Mouse (Mus musculus): ENCODE measurements at regions not wholly inside any gene's neighbourhood (a gene's known extent, or its start where the extent isn't known, plus 50 kb on each side); places are given as distances from the start of the nearest gene placed in this dataset.
"Not testable (repeated sequence)": the region's sequence is repeated elsewhere in the genome, so short reads cannot be mapped to it uniquely, and the experiment has no call there.

DNA sequence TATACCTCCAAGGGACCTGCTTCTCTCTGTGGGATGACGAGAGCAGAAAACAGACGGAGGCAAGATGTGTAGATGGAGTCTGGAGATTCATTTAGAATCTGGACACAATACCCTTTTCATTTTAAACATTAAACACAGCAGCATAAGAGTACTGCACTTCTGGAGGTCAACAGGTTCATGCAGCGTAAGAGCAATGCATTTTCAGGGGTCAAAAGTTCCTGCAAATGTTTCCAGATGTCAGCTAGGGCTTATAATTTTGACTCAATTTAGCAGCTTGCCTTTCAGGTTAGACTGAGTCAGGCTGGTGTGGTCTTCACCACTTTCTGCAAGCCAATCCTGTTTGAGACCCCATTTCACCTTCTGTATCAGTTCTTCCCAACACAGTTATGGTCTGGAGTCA is 277.9 kb downstream of the Hace1 start:
- DNase-seq (ENCODE audit: low read depth, low spot score) = no peak

DNA sequence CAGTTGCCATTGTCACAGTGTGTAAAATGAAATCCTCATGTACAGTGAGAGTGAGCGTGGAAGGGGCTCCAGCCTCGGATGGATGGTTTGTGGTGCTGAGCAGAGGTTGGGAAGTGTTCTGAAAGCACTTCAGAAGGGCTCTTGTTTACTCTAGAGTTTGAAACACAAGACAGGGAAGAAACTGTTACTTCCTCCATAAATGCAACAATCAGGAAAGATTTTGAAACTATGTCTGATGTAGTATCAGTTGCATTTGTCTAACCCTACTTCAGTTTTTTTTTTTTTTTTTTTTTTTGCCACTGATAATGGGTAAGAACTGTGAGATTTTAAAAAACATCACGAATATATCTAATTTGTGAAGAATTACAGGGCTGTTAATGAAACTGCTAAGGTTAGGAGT is 281.5 kb downstream of the Hace1 start:
- DNase-seq (ENCODE audit: low read depth, low spot score) = no peak

DNA sequence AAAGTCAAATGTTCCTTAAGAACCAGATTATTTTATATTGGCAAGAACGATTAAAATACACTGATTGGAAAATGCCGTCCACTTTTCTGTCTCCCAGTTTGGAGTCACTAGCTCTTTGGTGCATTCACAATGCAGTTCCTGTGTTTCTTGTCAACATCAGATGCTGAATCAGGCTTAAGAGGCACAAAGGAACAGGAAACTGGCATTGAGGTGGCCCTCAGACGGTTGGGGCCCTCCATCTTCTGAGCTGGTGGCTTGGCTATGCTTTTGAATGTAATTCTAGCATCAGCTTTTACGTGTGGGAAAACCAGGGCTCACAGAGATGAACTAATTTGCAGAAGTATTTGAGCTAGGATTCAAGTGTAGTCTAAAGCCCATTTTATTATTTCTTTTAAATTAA is 282.3 kb downstream of the Hace1 start:
- no peak for DNase-seq (ENCODE audit: low read depth, low spot score)

DNA sequence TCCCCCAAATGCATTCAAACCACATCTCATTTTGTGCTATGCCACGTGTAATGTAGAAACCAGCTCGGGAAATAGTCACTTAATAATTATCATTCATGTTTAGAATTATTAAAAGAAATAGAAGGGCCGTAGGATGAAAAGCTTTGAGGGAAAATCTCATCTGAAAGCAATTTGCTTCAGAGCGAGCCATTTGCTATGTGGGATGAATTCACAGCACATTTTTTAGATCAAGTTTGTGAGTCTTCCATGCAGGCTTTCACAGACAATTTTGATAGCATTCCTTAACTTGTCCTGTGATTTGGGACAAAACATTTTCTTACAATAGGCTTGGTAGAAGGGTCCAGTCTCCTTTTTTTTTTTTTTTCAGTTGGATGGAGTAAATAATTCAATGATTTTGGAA is 283.1 kb downstream of the Hace1 start:
- no peak for DNase-seq (ENCODE audit: low read depth, low spot score)

DNA sequence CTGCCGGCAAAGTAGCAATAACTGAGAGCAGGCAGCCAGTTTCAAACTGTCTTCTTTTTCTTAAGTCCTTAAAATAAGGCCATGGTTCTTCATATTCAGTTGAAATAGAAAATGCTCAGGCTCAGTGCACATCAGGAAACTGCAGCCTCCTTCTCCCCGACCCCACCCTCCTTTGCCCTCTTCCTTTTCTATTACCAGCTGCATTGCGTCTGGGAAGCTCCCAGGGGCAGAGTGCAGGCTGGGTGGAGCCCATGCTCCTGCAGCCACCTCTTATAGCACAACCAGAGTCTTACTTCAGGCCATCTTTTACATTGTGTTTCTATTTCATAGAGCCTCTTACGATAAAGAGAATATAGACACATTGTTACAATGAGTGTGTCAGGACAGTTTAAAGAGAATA is 288.2 kb downstream of the Hace1 start:
- no peak for DNase-seq (ENCODE audit: low read depth, low spot score)

DNA sequence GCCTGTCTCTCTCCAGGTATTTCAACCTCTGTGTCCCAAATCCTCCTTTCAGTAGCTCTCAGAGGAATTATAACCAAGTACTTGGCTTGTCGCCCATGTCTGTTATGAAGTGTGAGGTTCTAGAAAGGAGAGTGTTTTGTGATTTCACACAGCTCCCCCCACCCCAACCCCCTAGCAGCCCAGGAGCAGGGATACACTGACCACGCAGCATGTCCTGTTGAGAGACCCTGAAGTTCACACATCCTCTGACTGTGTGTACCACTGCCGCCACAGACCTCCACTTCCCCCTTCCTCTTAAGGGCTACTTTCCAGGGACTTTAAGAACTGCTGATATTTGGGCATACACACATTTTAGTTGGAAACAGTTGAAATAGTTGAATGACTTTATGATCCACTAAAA is 289.2 kb downstream of the Hace1 start:
- no peak for DNase-seq (ENCODE audit: low read depth, low spot score)

DNA sequence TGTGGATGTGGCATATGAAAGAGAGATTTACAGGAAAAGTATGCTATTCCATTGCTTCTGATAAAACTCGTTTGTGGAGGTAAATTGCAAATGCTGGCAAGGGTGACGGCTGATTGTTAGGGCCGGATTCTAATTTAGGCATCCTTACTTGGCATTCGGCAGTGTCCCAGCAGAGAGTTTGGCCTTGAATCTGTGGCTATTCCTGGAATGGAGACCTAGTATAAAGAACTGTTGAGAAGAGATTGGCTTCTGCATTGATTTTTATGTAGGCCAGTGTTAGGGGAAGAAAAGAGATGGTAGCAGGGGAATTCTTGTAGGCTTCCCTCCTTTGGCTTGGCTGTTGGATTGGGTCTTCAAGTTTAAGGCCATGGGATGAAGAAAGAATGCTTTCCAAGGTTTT is 293.4 kb downstream of the Hace1 start:
- DNase-seq (ENCODE audit: low read depth, low spot score) = no peak

DNA sequence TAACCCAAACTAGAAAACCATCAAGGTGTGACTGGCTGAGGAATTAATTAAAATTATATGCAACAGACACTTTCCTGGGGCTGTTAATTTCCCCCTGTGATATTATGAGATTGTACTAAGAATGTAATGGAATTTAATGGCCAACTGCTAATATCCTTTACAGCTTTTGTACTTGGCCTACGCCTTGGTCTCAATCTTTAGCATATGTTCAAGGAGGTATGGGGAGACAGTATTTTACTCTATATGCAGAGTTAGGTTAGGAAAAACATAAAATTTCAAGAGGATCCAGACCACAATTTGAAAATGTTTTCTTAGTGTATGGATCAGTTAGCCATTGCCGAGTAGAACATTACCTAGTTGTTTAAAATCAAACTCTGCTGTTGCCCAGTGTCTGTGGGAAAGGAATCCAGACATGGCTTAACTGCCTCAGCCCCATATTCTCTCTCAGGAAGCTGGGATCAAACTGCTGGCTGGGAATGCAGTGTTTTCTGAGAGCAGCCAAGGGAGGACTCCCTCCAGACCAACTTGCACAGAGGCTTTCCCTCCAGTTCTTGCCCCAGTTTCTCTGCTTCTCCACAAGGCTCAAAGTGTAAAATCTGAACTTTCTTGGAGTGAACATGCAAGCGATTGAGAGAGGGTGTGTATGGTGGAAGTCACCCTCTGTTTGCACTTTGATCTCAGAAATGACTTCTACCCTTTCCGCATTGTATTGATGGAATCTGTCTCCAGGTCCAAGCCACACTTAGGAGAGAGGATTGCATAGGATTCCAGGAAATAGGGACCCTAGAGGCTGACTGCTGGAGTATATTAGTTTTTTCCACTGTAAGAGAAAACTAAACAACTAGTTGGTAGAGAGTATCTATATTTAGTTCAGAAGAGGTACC is 294.6 kb downstream of the Hace1 start:
- no peak for DNase-seq (ENCODE audit: low read depth, low spot score)

DNA sequence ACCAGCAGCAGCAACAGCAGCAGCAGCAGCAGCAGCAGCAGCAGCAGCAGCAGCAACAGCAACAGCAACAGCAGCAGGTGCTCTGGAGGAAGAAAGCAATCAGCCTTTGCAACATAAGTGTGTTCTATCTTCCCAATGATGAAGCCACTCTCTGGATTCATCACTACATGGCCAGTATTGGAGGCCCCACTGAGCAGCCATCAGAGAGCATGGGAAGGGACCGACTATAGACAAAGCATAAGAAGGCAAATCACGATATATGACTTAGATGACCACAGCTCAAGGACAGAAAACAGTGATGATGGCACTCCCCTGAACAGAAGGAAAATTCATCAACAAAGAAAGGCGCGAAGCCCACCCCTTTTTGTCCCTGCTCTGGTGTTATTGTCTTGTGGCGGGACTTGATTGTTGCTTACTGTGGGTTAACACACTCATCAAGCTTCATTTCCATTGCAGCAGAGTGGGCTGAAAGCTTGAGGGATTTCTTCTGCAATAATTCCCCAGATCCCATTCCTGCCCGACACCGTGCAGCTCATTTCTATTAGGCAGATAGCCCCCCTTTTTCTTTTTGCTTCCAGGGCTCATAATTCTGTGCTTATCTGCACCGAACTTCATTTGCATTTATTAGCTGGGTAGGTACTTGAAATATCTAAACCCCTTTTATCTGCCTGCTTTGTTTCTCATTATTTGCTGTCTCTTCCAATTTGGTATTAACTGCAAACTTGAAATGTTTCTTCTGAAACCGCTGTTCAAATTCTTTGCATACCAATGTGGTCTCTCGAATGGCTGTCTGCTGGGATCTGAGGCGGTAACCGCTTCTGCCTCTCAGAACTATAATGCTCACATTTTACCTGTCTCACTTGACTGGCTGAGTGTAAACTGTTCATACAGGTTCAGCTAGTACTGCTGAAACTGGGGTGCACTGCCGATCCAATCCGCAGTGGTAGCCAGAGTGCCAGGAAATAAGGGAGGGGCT is 296.5 kb downstream of the Hace1 start:
- DNase-seq (ENCODE audit: low read depth, low spot score) = peak; percentile 7

DNA sequence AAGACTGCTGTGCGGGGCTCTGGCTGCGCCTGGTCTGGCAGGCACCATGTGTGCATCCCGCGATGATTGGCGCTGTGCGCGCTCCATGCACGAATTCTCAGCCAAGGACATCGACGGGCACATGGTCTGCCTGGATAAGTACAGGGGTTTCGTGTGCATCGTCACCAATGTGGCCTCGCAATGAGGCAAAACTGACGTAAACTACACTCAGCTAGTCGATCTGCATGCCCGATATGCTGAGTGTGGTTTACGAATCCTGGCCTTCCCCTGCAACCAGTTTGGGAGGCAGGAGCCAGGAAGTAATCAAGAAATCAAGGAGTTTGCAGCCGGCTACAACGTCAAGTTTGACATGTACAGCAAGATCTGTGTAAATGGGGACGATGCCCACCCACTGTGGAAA is 297.7 kb downstream of the Hace1 start:
- not testable (repeated sequence) for DNase-seq (ENCODE audit: low read depth, low spot score)

DNA sequence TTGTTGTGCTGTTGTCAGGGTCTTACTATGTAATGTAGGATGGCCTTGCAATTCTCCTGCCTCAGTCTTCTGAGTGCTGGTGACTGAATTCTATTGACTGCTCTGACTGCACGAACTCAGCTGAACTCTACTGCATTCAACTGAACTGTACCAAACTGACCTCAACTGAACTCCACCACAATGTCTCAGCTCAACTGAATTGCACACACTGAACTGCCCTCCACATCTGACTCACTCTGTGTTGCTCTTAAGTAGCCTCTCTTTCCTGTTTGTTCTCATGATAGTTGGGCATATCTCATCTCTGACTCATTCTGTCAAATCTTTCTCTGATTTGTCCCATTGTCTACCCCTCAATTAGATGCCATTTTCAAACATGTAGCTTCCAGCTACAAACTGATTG is 306.1 kb downstream of the Hace1 start:
- no peak for DNase-seq (ENCODE audit: low read depth, low spot score)

DNA sequence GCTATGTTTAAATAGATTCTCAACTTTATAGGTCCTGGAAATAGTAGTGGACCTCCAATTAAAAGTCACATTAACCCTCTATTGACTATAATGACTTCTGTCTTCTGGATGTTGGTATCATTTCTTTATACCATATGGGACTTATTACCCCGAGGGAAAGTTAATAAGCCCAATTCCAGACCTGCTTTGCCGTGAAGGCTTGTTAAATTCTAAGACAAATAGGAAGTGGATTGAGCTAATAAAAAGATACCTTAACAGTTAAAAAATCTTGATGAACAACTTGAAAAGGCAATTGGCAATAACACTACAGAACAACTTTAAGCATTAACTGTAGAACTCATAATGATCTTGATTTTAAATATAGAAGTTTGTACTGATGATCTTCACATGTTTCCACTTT is 309.0 kb downstream of the Hace1 start:
- DNase-seq (ENCODE audit: low read depth, low spot score) = no peak

DNA sequence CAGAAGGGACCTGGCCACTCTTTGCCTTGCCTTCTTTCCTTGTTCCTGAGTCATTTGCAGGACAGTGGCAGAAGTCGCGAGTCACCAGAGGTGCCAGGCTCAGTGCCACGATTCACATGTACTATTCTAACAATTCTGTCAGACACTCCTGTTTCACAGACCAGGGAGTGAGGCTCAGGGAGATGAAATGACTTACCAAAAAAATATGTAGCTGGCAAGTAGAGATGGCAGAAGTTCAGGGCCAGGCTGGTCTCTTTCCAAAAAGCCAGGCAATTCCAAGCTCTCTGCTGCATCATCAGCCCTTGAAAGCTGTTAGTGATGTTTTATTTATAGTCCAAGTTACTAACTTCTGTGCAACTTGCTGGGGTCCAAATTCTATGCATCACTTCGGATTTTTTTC is 311.2 kb downstream of the Hace1 start:
- no peak for DNase-seq (ENCODE audit: low read depth, low spot score)

DNA sequence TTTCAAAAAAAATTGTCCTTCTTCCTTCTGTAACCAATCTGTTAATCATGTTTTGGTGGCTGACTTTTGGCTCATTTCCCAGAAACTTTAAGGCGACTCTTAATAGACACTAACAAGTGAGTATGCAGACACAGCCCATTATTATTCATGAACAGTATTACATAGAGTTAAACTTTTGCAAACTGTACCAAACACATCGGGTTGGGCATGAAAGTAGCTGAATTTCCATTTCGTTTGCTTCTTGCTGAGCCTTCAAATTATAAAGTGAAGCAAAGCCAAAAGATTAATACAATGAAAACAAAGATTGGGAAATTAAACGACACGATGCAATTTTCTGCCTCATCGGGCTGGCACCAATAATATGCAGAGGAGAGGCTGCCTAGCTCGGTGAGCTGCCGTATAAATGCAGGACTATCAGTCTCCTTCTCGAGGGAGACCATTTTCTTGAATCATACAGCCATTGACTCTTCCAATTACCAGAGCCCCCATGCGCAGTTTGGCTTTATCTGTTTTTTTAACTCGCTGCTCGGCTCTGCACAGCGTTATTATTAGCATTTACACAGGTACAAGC is 311.8 kb downstream of the Hace1 start:
- DNase-seq (ENCODE audit: low read depth, low spot score) = no peak

DNA sequence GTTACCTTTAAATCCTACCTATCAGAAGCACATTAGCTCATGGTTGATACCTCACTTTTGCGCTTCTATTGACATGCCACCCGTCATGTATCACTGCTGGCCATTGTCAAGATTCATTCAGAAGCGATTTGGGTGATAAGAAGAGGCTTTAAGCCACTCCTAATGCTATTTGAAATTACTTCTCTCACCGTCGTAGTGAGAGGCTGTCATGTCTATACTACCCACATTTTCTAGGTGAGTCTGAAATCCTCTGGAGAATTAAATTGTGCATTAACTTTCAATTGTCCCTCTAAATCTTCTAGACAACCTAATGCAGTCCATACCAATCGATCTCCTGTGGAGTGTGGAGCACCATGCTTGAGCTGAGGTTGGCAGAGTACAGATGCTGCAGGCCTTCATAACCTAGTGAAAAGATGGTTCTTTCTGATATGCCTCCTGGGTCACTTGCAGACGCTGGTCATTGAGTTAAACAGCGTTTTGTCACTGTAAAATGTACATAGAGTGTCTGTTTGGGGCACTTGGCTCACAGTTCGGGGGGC is 312.5 kb downstream of the Hace1 start:
- no peak for DNase-seq (ENCODE audit: low read depth, low spot score)

DNA sequence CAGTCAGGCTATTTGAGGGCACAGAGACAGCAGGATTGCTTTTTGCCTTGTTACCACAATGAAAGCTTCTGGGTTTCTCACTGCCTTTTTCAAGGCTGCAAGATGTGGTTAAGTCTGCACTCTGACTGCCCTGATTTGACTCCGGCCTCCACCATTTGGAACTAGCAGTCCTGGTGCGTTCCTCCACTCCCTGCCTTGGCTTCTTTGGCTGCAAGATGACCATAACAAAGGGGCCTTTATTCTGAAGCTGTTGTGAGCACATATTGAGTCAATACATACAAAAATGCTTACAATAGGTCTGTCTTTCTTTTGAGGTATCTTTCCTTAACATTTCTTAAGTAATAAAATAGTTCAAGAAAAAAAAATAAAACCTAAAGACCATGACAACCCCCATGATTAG is 314.8 kb downstream of the Hace1 start:
- peak; percentile 16 for DNase-seq (ENCODE audit: low read depth, low spot score)

DNA sequence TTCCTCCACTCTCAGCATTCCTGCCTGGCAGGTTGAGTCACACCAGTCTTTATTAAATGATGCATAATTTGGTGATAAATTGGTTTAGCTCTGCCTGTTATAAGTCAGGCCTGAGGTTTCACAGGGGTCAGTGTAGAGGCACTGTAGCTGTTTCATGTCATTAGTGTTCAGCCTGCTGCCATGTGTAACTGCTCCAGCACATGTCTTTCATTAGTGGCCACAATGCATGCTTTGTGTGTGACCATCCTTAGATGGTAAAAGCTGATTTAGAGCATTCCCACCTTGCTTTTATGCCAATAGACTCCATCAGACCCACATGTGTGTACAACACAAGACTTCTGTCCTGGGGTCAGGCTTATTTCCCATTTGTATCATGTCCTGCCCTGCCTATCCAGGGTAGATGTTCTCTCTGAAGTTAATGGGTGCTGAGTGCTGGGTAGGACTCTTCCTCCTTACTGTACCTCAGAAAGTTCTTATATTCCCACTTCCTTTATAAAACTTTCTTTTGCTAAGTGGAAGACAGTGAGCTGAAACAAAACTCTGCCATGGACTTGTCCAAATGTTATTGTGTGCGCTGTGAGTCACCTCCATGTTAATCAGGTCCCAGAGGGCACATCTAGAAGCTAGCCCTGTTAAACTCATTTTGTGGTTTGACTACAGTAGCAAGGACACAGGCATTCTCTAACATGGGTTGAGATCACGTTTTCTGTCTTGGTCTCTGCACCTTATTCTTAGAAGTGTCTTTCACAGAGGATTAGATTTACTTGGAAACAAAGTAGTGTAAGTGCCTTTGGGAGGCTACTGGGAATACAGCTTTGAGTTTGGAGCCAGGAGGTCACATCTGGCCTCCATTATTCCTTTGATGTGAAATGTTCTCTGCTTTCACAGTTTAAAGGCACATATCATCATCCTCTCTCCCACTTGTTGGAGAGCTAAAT is 316.5 kb downstream of the Hace1 start:
- DNase-seq (ENCODE audit: low read depth, low spot score) = no peak

DNA sequence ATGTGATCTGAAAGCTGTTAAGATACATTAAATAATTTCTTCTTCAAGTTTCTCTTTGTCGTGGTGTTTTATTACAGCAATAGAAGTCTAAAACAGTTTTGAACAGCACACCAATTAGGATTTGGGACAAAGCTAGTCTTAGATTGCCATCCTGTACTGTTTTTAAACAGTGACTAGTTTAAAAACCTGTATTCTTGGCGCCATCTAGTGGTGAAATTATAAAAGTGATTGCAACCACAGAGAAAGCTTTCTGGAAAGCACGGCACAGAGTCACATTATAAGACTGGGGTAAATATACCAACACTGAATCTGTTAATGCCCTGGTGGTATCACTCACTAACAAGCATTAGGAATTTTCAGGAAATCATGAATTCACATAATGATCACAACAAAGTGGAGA is 339.3 kb downstream of the Hace1 start:
- peak; percentile 57 for DNase-seq (ENCODE audit: low read depth, low spot score)

DNA sequence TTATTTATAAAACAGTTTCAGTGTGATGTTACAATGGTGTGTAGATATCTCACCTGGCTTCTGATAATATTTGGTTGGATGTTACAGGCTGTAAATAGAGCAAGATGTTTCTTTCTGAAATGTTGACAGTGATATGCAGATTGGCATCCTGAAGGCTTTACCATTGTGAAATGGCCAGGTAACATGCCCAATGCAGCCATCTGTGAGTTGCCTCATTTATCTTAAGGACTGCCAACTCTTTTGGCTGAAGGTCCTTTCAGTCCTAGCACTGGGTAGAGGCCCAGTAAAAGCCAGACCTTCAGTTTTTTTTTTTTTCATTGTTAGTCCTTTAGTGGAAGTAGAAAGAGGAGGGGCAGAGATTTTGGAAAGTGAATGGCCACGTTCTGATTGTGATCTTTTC is 348.1 kb downstream of the Hace1 start:
- no peak for DNase-seq (ENCODE audit: low read depth, low spot score)

DNA sequence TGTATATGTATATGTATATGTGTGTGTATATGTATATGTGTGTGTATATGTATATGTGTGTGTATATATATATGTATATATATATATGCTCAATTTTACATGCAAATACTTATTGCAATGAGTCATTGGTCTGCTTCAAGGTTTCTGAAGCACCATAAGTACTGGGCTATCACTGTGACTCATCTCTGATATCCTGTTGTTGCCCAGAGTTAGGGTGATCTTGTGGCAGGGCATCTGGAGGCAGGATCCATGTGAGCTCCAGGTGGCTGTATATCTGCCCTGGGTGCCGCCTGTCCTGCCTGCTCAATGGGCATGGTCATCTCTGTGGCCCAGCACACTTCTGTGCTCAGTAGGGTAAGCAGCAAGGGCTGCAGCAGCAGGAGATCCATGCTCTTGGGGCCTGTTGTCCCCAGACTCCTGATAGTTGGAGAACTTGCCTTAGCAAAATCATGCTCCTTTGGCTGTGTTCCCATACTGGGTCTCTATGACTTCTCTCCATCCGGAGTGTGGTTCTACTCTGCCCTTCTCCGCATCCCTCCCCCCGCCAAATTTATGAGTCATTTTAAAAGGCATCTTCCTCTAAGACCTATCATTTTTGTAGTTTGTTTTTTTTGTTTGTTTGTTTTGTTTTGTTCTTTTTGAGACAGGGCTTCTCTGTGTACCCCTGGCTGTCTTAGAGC is 356.1 kb downstream of the Hace1 start:
- DNase-seq (ENCODE audit: low read depth, low spot score) = no peak
